Mouse (Mus musculus) small intestine, adult 2 months (tissue): ENCODE measurements around the gene Defb28.

Experiments used
- CTCF ChIP-seq: fragments of 200-500 bp; IDR thresholded peaks from 2 replicates; pipeline ENCODE4 v1.5.1; 2012; ENCODE audit warnings: low read depth, mild to moderate bottlenecking, control low read depth, inconsistent platforms, low read length, moderate library complexity, mixed read lengths; ENCODE audit not compliant: insufficient replicate concordance, insufficient read length; ENCODE audit errors: extremely low read depth
- POLR2A ChIP-seq: fragments of 200-500 bp; IDR thresholded peaks from 2 replicates; pipeline ENCODE4 v1.6.1; 2012; ENCODE audit warnings: low read depth, mild to moderate bottlenecking, control low read depth, inconsistent platforms, low read length, moderate library complexity

GRCm38 (mm10) chr2:152570313-152570712 lies 52.3 kb downstream of the Defb28 start:
- TF ChIP-seq POLR2A (no peak), CTCF (no peak)
